Mouse (Mus musculus) stomach, embryonic 16.5 days (tissue): ENCODE data around the gene Apba1. TPM values are rescaled to one million over a fixed set of nuclear protein-coding genes. Genes with fewer than 3 reads are reported as not detected.

Experiments used
- ATAC-seq: fragments of 200-750 bp; cut with Nextera tagmentation; 2 replicates; pipeline ENCODE4 v1.8.0; 2017; ENCODE audit warnings: moderate number of reproducible peaks, moderate TSS enrichment; ENCODE audit not compliant: insufficient read depth, low FRiP score
- H3K27ac ChIP-seq: fragments of 300-500 bp; sonication (generic); 2 replicates; pipeline ENCODE4 v1.5.1; 2014; ENCODE audit warnings: low read length
- H3K27me3 ChIP-seq: fragments of 300-500 bp; sonication (generic); 2 replicates; pipeline ENCODE4 v1.6.1; 2014; ENCODE audit warnings: low read length, control low read depth, mixed read lengths; ENCODE audit not compliant: control insufficient read depth, insufficient read depth
- H3K36me3 ChIP-seq: fragments of 300-500 bp; sonication (generic); 2 replicates; pipeline ENCODE4 v1.6.1; 2014; ENCODE audit warnings: low read length; ENCODE audit not compliant: control insufficient read depth, insufficient read depth
- H3K4me1 ChIP-seq: fragments of 300-500 bp; sonication (generic); 2 replicates; pipeline ENCODE4 v1.6.1; 2014; ENCODE audit warnings: low read length, control low read depth, mixed read lengths; ENCODE audit not compliant: control insufficient read depth, insufficient read depth
- H3K4me2 ChIP-seq: fragments of 300-500 bp; sonication (generic); 2 replicates; pipeline ENCODE4 v1.6.1; 2014; ENCODE audit warnings: low read depth, low read length, mixed read lengths
- H3K4me3 ChIP-seq: fragments of 300-500 bp; sonication (generic); replicated peaks from 2 replicates; pipeline ENCODE4 v1.5.1; 2014; ENCODE audit warnings: mild to moderate bottlenecking, low read length
- H3K9ac ChIP-seq: fragments of 300-500 bp; sonication (generic); 2 replicates; pipeline ENCODE4 v1.6.1; 2014; ENCODE audit warnings: low read length
- H3K9me3 ChIP-seq: fragments of 300-500 bp; sonication (generic); replicated peaks from 2 replicates; pipeline ENCODE4 v1.6.1; 2016; ENCODE audit warnings: low read length, control low read depth; ENCODE audit not compliant: control insufficient read depth
- WGBS: fragments of 180-500 bp; shearing (Covaris S2); extraction: QIAGEN DNeasy Blood & Tissue Kit; methylation state at CpG from one replicate; pipeline ENCODE4 v1.1.7; 2014; 5-methylcytosine and 5-hydroxymethylcytosine counted together
- polyA plus RNA-seq: library from polyadenylated mRNA; unstranded; fragments of >200 nt; fragmentation: Nextera tagmentation; extraction: Ambion mirVana; gene quantifications from 2 replicates; pipeline ENCODE4 v1.2.1, GENCODE M21; 2015

Gene Apba1
- polyA plus RNA-seq, 1 experiment from 2014 or later, result 0.40 TPM

DNA sequence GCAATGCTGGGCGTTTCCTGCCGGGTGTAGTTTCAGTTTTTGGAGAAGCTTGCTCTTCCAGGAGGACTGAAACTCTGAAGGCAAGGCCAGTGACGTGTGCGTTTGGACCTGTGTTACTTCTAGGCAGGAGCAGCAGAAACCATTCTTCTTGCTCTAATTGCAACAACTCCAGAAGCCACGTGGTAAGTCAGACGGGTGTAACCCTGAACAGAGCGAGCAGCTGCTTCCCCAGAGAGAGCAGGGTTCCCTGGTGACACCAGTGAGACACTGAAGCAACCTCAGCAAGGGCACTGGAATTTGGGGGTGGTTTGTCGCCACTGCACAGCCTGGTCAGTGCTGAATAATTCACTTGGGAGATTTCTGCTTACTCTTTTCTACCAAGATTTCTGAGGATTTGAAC, 138.2 kb downstream of the Apba1 start:
- 50% methylated on average over 8 of the region's 8 CpGs for WGBS
- no peaks in the 10 kb centered on the region; the same call in 1 of the 2 replicates for H3K9me3 ChIP-seq
- no peak overlapping the region for H3K4me3 ChIP-seq
- ATAC-seq, result no peak
- H3K27me3 ChIP-seq, result peaks cover 27% of the 10 kb centered on the region
- H3K27ac ChIP-seq, result no peak overlapping the region
- no peaks in the 10 kb centered on the region for H3K4me1 ChIP-seq
- H3K9ac ChIP-seq, result no peak overlapping the region
- no peaks in the 10 kb centered on the region for H3K36me3 ChIP-seq
- H3K4me2 ChIP-seq, result no peak overlapping the region

DNA sequence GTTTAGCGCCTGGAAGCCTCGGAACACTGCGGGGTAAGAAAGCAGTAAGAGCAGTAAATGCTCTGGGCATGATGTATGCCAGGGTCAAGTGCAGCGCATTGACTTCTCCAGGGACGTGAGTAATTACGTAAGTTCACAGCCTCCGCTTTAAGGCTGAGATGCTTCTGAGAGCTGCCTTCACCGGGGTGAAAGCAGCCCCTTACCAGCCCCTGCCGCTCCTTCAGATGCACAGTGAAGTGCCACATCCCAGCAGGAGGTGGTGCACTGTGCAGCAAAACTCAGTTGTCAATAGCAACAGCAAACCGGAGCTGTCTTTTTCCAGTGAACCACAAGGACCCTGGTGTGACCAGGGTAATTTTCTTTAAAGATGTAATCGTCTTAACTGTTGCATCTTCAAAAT, 139.8 kb downstream of the Apba1 start:
- Histone ChIP-seq H3K27me3 (peaks cover 12% of the 10 kb centered on the region), H3K4me2 (no peak overlapping the region), H3K4me3 (no peak overlapping the region), H3K9me3 (no peaks in the 10 kb centered on the region), H3K4me1 (no peaks in the 10 kb centered on the region), H3K27ac (no peak overlapping the region), H3K36me3 (no peaks in the 10 kb centered on the region), H3K9ac (no peak overlapping the region)
- 37% methylated on average over 11 of the region's 11 CpGs for WGBS
- ATAC-seq, result no peak

DNA sequence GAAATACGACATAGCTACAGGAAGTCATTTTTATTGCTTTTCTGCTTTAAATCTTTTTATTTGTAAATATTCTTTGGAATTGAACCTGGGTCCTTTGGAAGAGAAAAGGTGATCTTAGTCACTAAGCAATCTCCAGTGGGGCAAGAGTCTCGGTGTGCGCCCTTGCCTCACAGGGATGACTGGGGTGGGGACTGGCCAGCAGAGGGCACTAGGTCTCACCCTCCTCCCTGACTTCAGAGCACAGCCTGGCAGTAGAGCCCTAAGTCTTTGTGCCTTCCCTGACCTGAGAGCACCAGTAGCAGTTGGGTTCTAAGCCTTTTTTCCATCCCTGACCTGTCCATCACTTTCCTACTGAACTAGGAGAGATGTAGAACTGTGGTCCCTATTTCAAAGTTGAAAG, 142.5 kb downstream of the Apba1 start:
- no peak for ATAC-seq
- Histone ChIP-seq H3K27ac (no peak overlapping the region), H3K36me3 (no peaks in the 10 kb centered on the region), H3K9ac (no peak overlapping the region), H3K4me1 (no peaks in the 10 kb centered on the region), H3K9me3 (no peaks in the 10 kb centered on the region), H3K4me2 (no peak overlapping the region), H3K4me3 (no peak overlapping the region), H3K27me3 (peaks cover under 1% of the 10 kb centered on the region; the same call in 1 of the 2 replicates)
- 73% methylated on average over 3 of the region's 3 CpGs for WGBS

DNA sequence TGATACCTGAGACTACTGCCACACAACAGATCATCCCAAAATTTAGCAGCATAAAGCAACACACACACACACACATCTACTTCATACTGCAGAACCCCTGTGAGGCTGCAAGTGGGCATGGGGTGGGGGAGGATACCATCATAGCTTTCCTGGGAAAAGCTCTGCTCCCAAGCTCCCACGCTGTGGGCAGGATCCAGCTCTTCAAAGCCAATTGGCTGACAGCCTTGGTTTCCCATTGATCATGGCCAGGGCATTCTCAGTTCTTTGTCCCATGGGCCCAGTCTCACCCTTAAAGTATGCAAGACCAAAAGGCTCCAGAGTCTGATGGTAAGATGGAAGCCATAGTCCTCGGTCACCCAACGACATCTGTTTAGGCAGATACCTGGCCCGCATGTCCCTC, 143.1 kb downstream of the Apba1 start:
- H3K27me3 ChIP-seq, result no peaks in the 10 kb centered on the region
- no peak overlapping the region for H3K4me3 ChIP-seq
- 95% methylated on average over 4 of the region's 4 CpGs for WGBS
- no peak for ATAC-seq
- H3K9me3 ChIP-seq, result no peaks in the 10 kb centered on the region
- H3K27ac ChIP-seq, result no peak overlapping the region
- H3K4me1 ChIP-seq, result no peaks in the 10 kb centered on the region
- H3K9ac ChIP-seq, result no peak overlapping the region
- H3K4me2 ChIP-seq, result no peak overlapping the region
- no peaks in the 10 kb centered on the region for H3K36me3 ChIP-seq

DNA sequence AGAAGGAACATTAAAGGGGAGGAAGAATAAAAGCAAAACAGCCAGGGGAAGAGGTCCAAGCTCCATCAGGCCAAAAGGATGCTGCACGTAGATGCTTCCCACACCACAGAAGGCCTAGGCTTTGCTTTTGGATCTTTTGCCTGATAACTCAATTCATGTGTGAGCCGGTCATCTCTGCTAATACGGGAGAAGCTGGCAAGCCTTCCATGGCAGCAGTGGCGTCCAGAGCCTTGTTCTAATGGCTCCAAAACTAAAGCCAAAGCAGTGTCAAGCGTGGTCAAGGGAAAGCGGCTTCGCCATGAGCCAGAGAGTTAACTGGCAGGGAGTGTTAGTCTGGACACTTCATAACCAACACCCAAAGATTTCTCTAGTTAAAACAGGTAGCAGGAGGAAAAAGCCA, 144.4 kb downstream of the Apba1 start:
- no peaks in the 10 kb centered on the region for H3K27me3 ChIP-seq
- ATAC-seq, result no peak
- no peak overlapping the region for H3K4me3 ChIP-seq
- H3K27ac ChIP-seq, result no peak overlapping the region
- H3K9ac ChIP-seq, result no peak overlapping the region
- H3K9me3 ChIP-seq, result no peaks in the 10 kb centered on the region
- no peaks in the 10 kb centered on the region for H3K4me1 ChIP-seq
- 89% methylated on average over 7 of the region's 7 CpGs for WGBS
- no peak overlapping the region for H3K4me2 ChIP-seq
- no peaks in the 10 kb centered on the region for H3K36me3 ChIP-seq

DNA sequence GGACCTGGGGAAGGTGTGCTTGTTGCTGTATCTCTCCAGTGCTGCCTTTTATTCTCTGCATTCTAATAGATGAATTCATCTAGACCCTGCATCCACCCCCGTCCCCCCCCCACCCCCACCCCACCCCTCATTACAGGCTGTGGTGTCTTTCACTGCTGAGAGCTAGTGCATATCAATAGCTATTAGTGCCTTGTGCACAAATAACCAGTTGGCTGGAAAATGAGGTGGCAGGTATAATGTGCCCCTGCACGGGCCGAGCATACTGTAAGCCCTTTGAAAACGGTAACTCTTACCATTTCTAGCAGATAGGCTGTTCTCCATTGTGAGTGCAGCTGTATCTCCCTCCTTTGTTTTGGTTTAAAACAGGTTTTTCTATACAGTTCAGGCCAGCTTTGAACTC, 146.2 kb downstream of the Apba1 start:
- H3K27me3 ChIP-seq, result no peaks in the 10 kb centered on the region
- no peak overlapping the region for H3K9ac ChIP-seq
- H3K27ac ChIP-seq, result no peak overlapping the region
- H3K36me3 ChIP-seq, result no peaks in the 10 kb centered on the region
- WGBS, result 59% methylated on average over 4 of the region's 4 CpGs
- ATAC-seq, result no peak
- no peaks in the 10 kb centered on the region for H3K4me1 ChIP-seq
- H3K4me2 ChIP-seq, result no peak overlapping the region
- H3K4me3 ChIP-seq, result no peak overlapping the region
- no peaks in the 10 kb centered on the region for H3K9me3 ChIP-seq

DNA sequence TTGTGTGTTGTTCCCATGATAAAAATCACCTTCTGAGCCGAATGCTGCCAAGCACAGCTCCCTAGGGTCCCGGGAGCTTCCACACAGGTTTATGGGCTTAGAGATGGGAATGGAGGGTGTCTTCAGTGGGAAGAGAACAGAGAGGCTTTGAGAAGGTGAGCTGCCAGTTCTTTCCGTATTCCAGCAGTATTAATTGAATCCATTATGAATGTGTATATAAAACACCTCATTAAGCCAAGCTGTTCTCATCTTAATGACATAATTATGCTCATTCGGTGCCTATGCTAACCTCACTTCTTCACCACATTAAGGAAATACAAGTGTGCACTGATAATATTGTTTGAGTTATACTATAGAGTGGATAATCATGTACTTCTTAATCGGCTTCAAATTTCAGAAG, 147.1 kb downstream of the Apba1 start:
- ATAC-seq, result no peak
- H3K9ac ChIP-seq, result no peak overlapping the region
- WGBS, result 59% methylated on average over 5 of the region's 5 CpGs
- H3K9me3 ChIP-seq, result no peaks in the 10 kb centered on the region
- H3K36me3 ChIP-seq, result no peaks in the 10 kb centered on the region
- no peak overlapping the region for H3K27ac ChIP-seq
- no peak overlapping the region for H3K4me3 ChIP-seq
- no peak overlapping the region for H3K4me2 ChIP-seq
- no peaks in the 10 kb centered on the region for H3K27me3 ChIP-seq
- no peaks in the 10 kb centered on the region for H3K4me1 ChIP-seq

DNA sequence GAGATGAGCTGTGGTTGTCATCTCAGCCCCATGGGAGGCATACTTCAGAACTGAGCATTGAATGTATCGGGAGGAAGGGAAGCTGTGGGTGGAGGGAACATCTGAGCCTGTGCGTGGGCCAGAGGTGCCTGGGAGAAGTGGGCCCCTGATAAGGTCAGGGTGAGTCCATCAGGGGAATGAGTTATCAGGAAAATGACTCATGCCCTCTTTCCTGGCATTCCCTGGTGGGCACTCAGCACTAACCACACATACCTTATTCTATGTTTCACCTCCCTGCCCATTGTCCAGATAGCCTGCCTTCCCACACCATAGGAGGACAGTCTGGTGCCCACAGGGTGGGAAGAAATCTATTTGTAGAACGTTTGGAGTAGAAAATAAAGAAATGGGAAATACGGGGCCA, 151.7 kb downstream of the Apba1 start:
- H3K9me3 ChIP-seq, result no peaks in the 10 kb centered on the region
- no peak overlapping the region for H3K27ac ChIP-seq
- H3K4me2 ChIP-seq, result no peak overlapping the region
- H3K4me3 ChIP-seq, result no peak overlapping the region
- 60% methylated on average over 4 of the region's 4 CpGs for WGBS
- H3K9ac ChIP-seq, result no peak overlapping the region
- H3K4me1 ChIP-seq, result no peaks in the 10 kb centered on the region
- H3K27me3 ChIP-seq, result no peaks in the 10 kb centered on the region
- ATAC-seq, result no peak
- no peaks in the 10 kb centered on the region for H3K36me3 ChIP-seq

DNA sequence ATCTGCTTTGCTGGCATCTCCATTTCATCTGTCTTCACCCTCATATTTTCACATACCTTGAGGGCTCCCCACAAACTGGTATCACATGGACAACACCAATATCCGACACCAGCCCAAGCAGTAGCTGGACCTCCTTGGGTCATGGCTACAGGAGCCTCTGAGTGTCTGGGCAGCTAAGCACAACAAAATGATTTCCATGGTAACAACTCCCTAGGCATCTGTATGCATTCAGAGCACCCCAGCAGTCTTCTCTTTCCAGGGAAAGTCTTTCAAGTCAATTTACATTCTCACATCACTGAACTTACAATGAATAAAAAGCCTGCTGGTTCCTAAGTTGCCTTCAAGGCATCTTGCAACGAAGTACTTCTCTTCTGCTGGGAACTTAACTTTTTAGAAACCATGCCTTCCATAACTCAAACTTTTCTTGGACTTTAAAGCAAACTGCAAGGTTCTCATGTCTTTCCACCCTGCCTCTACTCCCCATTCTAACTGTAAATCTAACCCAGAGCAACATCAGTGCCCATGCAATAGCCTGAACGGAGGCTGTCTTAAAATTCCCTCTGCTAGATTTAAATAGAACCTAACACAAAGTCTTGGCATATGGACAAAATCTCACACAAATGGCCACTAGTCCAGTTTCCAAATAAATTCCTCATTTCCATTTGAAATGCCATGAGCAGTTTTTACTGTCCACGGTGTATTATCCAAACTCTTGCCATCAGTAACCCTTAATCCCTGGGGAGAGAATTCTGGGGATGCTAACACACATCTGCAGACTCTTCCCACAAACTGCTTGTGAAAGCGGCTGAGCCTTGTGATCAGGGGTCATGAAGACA, 160.9 kb downstream of the Apba1 start:
- H3K27ac ChIP-seq, result no peak overlapping the region
- no peak for ATAC-seq

More for the DNA sequence above, 160.9 kb downstream of the Apba1 start:
- Histone ChIP-seq H3K27me3 (no peaks in the 10 kb centered on the region), H3K36me3 (no peaks in the 10 kb centered on the region), H3K4me1 (0 out of 2 replicates have a peak, but pooled peaks cover 3% of the 10 kb centered on the region), H3K4me2 (no peak overlapping the region), H3K9me3 (no peaks in the 10 kb centered on the region), H3K4me3 (no peak overlapping the region), H3K9ac (no peak overlapping the region)
- WGBS, result 71% methylated on average over 5 of the region's 5 CpGs
